Mouse (Mus musculus) brain, adult 2 months (tissue): ENCODE measurements around the gene Gal3st1.
"Not testable (repeated sequence)": the region's sequence is repeated elsewhere in the genome, so short reads cannot be mapped to it uniquely, and the experiment has no call there.

Experiments used
- DNase-seq: peaks from one replicate; pipeline ENCODE4 v3.0.0; 2011; ENCODE audit warnings: low read depth, low spot score

Gene Gal3st1

GRCm38 (mm10) chr11:3983291-3983862 is at the start of gene Gal3st1:
Gal3st1 (plus strand) TSS chr11:3983636.
- DNase-seq = peak; percentile 93

DNA sequence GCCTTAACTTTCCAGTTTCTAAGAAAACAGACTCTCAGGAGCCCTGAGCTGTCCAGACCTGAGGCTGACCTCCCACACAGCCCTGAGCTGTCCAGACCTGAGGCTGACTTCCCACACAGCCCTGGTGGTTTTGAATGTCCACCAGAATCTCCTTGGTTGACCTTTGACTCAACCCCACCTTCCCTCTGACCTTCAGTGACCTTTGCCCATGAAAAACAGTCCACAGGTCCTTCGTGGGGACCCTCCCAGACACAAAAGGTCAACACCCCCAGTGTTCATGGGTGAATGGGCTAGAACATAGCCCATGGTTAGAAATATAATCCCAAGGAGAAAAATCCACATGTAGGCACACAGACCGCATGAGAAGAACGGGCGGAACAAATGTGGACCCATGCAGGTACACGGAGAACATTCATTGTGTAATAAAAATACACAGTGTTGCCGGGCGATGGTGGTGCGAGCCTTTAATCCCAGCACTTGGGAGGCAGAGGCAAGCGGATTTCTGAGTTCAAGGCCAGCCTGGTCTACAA is 49.6 kb upstream of the Gal3st1 start:
- DNase-seq = no peak

DNA sequence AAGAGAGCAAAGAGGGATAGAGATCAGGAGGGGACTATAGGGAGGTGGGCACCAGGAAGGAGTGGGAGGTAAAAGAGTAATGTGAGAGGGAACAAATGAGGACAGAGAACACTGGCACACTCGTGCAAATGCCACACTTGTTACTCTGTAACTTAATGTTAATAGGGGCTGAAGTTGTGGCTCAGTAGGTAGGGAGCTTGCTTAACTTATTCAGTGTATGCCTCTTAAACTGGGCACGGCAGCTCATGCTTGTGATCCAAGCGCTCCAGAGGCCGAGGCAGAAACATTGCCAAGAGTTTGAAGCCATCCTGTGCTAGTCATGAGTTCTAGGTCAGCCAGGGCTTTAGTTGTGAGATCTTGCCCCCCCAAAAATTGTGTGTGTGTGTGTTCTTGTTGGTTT is 48.3 kb upstream of the Gal3st1 start:
- DNase-seq = no peak

GRCm38 (mm10) chr11:3936318-3936717 is 47.1 kb upstream of the Gal3st1 start:
- DNase-seq = peak; percentile 24

DNA sequence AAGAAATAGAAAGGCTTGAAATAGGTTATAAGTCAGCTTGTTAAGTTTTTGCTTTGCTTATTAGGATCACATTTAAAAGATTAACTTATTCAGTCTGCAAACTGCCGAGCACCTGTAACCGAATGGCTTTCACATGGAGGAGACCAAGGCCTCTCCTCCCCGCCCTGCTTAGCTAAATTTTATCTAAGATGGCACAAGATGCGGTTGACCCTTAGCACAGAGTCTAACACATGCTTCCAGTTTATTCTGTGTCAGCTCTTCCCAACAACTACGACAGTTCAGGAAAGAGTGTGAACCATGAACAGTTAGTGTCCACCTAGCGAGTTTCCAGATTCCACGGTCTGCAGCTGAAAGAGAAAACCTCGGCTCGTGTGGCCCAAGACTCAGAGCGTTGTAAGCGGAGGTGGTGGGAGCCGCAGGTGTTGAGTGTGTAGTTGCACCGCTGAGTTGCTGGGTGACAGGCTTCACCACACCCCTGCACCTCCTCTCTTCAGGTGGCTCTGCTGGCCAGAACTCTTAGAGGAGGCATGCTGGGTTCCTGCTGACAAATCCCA is 46.0 kb upstream of the Gal3st1 start:
- DNase-seq = no peak

DNA sequence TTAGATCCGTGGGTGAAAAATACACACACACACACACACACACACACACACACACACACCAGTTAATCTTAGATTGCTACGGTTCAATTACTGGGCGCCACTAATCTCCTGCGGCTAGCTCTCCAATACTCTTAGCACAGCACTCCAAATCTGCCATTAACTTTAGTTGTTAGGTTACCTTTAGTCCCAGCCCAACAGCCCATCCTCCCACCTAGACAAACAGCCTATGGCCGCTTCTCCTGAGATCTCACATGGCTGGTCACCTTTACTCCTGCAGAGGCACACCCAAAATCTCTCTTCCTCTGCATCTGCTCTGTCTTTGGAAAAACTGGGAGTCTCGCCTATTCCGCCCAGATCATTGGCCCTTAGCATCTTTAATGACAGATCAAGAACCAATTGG is 42.1 kb upstream of the Gal3st1 start:
- DNase-seq = no peak

DNA sequence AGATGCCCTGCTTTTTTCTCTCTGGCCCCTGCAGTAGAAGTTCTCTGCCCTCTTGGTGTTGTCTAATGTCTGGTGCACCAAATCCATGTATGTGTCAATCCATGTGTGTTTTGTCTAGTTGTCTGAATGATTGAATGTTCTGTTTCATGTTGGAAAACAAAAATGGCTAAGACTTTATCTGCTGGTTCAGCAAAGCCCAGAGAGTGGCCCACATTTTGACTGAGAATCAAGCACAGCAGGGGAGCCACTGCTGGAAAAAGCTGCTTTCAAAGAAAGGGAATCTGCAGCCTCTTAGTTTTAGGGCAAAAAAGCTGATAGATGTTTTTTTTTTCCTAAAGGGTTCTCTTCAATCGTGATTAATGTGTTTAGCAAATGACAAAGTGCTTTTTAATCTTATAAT is 37.0 kb upstream of the Gal3st1 start:
- DNase-seq = no peak

- DNase-seq = not testable (repeated sequence)
Observed at GRCm38 (mm10) chr11:3954876-3955275, 28.6 kb upstream of the Gal3st1 start.

GRCm38 (mm10) chr11:3955371-3955770 is 28.1 kb upstream of the Gal3st1 start:
- DNase-seq = not testable (repeated sequence)

- no peak for DNase-seq
Observed at GRCm38 (mm10) chr11:3960901-3961300, 22.5 kb upstream of the Gal3st1 start.

DNA sequence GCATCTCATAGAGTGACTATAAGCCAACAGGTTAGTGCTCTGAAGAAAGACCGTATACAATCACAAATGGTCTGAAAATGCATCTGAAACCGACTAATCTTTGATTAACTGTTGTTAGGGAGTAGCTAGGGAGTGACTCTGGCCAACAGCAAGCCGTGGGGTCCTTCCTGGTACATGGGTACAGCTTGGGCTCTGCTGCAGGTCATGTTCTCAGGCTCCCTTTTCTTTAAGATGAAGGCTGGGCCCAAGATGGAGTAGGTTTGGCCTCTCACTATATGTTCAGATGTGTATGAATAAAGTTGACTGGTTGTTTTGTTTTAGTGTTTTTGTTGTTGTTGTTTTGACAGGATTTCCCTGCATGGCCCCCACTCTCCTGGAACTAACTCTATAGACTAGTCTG is 21.7 kb upstream of the Gal3st1 start:
- no peak for DNase-seq

- DNase-seq = no peak
Observed at GRCm38 (mm10) chr11:3963155-3963554, 20.3 kb upstream of the Gal3st1 start.

DNA sequence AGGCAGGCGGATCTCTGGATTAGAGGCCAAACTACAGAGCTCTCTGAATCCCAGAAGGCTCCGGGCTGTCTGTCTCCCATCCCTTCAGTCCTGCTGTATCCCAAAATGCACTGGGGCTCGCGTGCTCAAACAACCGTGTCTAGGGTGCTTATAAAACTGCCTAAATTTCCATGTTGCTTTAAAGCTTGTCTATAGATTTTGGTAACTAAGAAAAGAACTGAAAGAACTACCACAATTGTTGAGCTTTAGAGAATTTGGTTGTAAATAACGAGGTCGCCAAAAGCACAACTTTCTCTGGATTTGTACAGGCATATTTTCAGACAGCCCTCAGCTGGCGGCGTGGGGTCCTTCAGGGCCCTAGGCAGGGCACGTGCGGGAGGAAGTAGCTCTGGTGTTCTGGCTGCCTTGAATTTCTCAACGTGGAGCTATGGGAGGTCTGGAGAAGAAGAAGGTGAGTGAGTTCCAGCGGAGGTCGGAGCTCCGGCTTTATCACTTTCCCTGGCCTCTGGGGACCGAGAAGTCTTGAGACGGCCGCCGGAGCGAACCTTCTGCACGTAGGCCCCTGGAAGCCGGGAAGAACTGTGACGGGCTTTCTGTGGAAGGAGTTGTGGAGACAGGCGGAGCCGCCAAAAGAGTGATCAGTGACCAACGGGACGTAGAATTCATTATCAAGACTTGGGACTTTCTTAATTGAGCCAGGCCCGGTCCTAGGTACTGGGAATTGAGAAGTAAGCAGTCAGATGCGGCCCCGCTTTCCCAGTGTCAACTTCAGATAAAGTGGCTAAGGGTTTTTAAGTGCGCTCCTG is 19.6 kb upstream of the Gal3st1 start, which contains the start of gene Pes1:
Gene Pes1, plus strand, starts transcription at position 366 of the 806 bp plus-strand sequence.
- DNase-seq = peak; percentile 97

- no peak for DNase-seq
Observed at GRCm38 (mm10) chr11:3964416-3965172, 18.8 kb upstream of the Gal3st1 start.

- peak; percentile 58 for DNase-seq
Observed at GRCm38 (mm10) chr11:3969837-3970236, 13.6 kb upstream of the Gal3st1 start.

DNA sequence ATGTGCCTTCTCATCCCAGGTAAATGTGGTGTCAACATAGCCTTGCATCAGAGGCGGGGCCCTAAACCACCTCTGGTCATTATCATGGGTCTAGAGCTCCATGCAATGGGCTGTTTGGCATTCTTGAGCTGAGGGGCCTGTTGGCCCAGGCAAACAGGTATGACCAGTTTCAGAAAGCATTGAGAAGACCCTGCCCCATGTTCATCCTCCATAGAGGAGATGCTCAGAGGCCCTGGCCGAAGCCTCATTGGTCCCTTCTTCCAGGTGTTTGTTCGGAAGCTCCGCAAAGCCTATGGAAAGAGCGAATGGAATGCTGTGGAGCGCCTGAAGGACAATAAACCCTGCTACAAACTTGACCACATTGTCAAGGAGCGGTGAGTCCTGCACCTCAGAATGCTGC is 13.1 kb upstream of the Gal3st1 start:
- DNase-seq = no peak

DNA sequence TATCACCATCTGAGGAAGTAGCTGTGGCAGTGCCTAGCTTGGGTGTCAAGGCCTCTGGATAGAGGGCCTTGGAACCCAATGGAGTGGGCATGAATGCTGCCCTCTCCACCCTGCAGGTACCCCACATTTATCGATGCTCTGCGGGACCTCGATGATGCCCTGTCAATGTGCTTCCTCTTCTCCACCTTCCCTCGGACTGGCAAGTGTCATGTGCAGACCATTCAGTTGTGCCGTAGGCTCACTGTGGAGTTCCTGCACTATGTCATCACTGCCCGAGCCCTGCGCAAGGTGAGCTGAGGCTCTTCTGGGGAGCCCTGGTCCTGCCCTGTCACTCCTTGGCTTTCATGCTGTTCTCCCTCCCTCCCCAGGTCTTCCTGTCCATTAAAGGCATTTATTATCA is 10.4 kb upstream of the Gal3st1 start:
- DNase-seq = no peak

- peak; percentile 65 for DNase-seq
Observed at GRCm38 (mm10) chr11:3974311-3974710, 9.1 kb upstream of the Gal3st1 start.

- DNase-seq = no peak
Observed at GRCm38 (mm10) chr11:3976678-3977077, 6.8 kb upstream of the Gal3st1 start, which contains the start of gene 4930556J24Rik. 4930556J24Rik (minus strand) TSS chr11:3976778.

GRCm38 (mm10) chr11:3978421-3978820 is 5.0 kb upstream of the Gal3st1 start:
- no peak for DNase-seq

GRCm38 (mm10) chr11:3981536-3981935 is 1.9 kb upstream of the Gal3st1 start:
- no peak for DNase-seq
